Mouse (Mus musculus): ENCODE measurements at regions not wholly inside any gene's neighbourhood (a gene's known extent, or its start where the extent isn't known, plus 50 kb on each side); places are given as distances from the start of the nearest gene placed in this dataset.

DNA sequence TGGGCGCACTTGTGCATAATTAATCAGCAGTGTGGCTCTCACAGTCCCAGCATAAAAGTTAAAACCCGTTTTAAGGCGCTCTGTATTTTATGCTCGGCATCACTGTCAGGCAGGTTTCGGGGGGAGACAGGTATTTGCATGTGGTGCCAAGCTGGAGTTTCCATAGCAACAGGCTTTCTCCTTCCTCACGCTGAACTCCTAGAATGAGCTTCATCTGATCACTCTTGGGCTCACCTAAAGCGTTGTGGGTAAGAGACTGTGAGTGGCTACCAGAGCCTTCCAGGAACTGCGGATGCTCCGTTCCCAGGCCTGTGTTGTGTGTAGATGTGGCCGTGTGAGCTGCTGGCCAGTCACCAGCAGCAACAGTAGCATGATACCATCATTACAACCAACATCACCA, 161.5 kb downstream of the Ajap1 start:
- WGBS: 59% methylated on average over 10 of the region's 10 CpGs
- H3K36me3 ChIP-seq (ENCODE audit: control insufficient read depth, insufficient read depth, low read length): no peaks in the 10 kb centered on the region
- peaks cover 5% of the 10 kb centered on the region for H3K4me1 ChIP-seq (ENCODE audit: control insufficient read depth, insufficient read depth, low read depth, low read length)
- no peak overlapping the region for H3K9ac ChIP-seq (ENCODE audit: low read depth, low read length)
- no peak overlapping the region for H3K4me3 ChIP-seq (ENCODE audit: low read length)
- peak overlapping the region; percentile 26 for H3K4me2 ChIP-seq (ENCODE audit: low read length)
- no peaks in the 10 kb centered on the region for H3K27me3 ChIP-seq (replicated peaks; ENCODE audit: control insufficient read depth, insufficient read depth, low read length)
- no peaks in the 10 kb centered on the region for H3K9me3 ChIP-seq (ENCODE audit: control insufficient read depth, low read length)
- no peak overlapping the region for H3K27ac ChIP-seq (ENCODE audit: low read depth, low read length)
- peak; percentile 48; the same call in 1 of the 2 replicates for ATAC-seq

GRCm38 (mm10) chr4:153320602-153321001, 162.0 kb downstream of the Ajap1 start:
- Histone ChIP-seq H3K9me3 (ENCODE audit: control insufficient read depth, low read length) (no peaks in the 10 kb centered on the region), H3K27me3 (replicated peaks; ENCODE audit: control insufficient read depth, insufficient read depth, low read length) (no peaks in the 10 kb centered on the region), H3K9ac (ENCODE audit: low read depth, low read length) (no peak overlapping the region), H3K4me2 (ENCODE audit: low read length) (peak overlapping the region; percentile 26), H3K36me3 (ENCODE audit: control insufficient read depth, insufficient read depth, low read length) (no peaks in the 10 kb centered on the region), H3K4me1 (ENCODE audit: control insufficient read depth, insufficient read depth, low read depth, low read length) (peaks cover 5% of the 10 kb centered on the region), H3K27ac (ENCODE audit: low read depth, low read length) (0 out of 2 replicates have a peak overlapping the region, but pooled peaks have one; percentile 45), H3K4me3 (ENCODE audit: low read length) (no peak overlapping the region)
- WGBS: 48% methylated on average over 9 of the region's 9 CpGs
- ATAC-seq: peak; percentile 50; the same call in 1 of the 2 replicates

GRCm38 (mm10) chr4:153316964-153317724, 165.5 kb downstream of the Ajap1 start:
- no peak for ATAC-seq
- no peak overlapping the region for H3K9ac ChIP-seq (ENCODE audit: low read depth, low read length)
- no peak overlapping the region for H3K4me3 ChIP-seq (ENCODE audit: low read length)
- 72% methylated on average over 16 of the region's 16 CpGs for WGBS
- H3K4me1 ChIP-seq (ENCODE audit: control insufficient read depth, insufficient read depth, low read depth, low read length): peaks cover 2% of the 10 kb centered on the region; the same call in 1 of the 2 replicates
- H3K27ac ChIP-seq (ENCODE audit: low read depth, low read length): no peak overlapping the region
- no peaks in the 10 kb centered on the region; the same call in 1 of the 2 replicates for H3K27me3 ChIP-seq (replicated peaks; ENCODE audit: control insufficient read depth, insufficient read depth, low read length)
- H3K4me2 ChIP-seq (ENCODE audit: low read length): no peak overlapping the region
- no peaks in the 10 kb centered on the region for H3K9me3 ChIP-seq (ENCODE audit: control insufficient read depth, low read length)
- H3K36me3 ChIP-seq (ENCODE audit: control insufficient read depth, insufficient read depth, low read length): no peaks in the 10 kb centered on the region

- Histone ChIP-seq H3K9ac (ENCODE audit: low read depth, low read length) (no peak overlapping the region), H3K4me3 (ENCODE audit: low read length) (no peak overlapping the region), H3K27me3 (replicated peaks; ENCODE audit: control insufficient read depth, insufficient read depth, low read length) (no peaks in the 10 kb centered on the region; the same call in 1 of the 2 replicates), H3K4me2 (ENCODE audit: low read length) (no peak overlapping the region), H3K4me1 (ENCODE audit: control insufficient read depth, insufficient read depth, low read depth, low read length) (peaks cover 2% of the 10 kb centered on the region; the same call in 1 of the 2 replicates), H3K36me3 (ENCODE audit: control insufficient read depth, insufficient read depth, low read length) (no peaks in the 10 kb centered on the region), H3K27ac (ENCODE audit: low read depth, low read length) (no peak overlapping the region), H3K9me3 (ENCODE audit: control insufficient read depth, low read length) (no peaks in the 10 kb centered on the region)
- ATAC-seq: no peak
- WGBS: 77% methylated on average over 4 of the region's 4 CpGs
Measured at GRCm38 (mm10) chr4:153316519-153316918, 166.1 kb downstream of the Ajap1 start.

GRCm38 (mm10) chr4:153313961-153314360, 168.7 kb downstream of the Ajap1 start:
- Histone ChIP-seq H3K4me3 (ENCODE audit: low read length) (no peak overlapping the region), H3K4me2 (ENCODE audit: low read length) (no peak overlapping the region), H3K9ac (ENCODE audit: low read depth, low read length) (no peak overlapping the region), H3K27ac (ENCODE audit: low read depth, low read length) (no peak overlapping the region), H3K36me3 (ENCODE audit: control insufficient read depth, insufficient read depth, low read length) (no peaks in the 10 kb centered on the region), H3K27me3 (replicated peaks; ENCODE audit: control insufficient read depth, insufficient read depth, low read length) (no peaks in the 10 kb centered on the region; the same call in 1 of the 2 replicates), H3K4me1 (ENCODE audit: control insufficient read depth, insufficient read depth, low read depth, low read length) (no peaks in the 10 kb centered on the region), H3K9me3 (ENCODE audit: control insufficient read depth, low read length) (no peaks in the 10 kb centered on the region)
- no peak for ATAC-seq
- WGBS: 87% methylated on average over 12 of the region's 12 CpGs

- ATAC-seq: no peak
- no peaks in the 10 kb centered on the region for H3K9me3 ChIP-seq (ENCODE audit: control insufficient read depth, low read length)
- WGBS: 71% methylated on average over 5 of the region's 5 CpGs
- H3K4me2 ChIP-seq (ENCODE audit: low read length): no peak overlapping the region
- H3K4me3 ChIP-seq (ENCODE audit: low read length): no peak overlapping the region
- H3K27me3 ChIP-seq (replicated peaks; ENCODE audit: control insufficient read depth, insufficient read depth, low read length): no peaks in the 10 kb centered on the region; the same call in 1 of the 2 replicates
- H3K9ac ChIP-seq (ENCODE audit: low read depth, low read length): no peak overlapping the region
- no peaks in the 10 kb centered on the region for H3K4me1 ChIP-seq (ENCODE audit: control insufficient read depth, insufficient read depth, low read depth, low read length)
- no peak overlapping the region for H3K27ac ChIP-seq (ENCODE audit: low read depth, low read length)
- H3K36me3 ChIP-seq (ENCODE audit: control insufficient read depth, insufficient read depth, low read length): no peaks in the 10 kb centered on the region
Measured at GRCm38 (mm10) chr4:153311574-153311973, 171.0 kb downstream of the Ajap1 start.

DNA sequence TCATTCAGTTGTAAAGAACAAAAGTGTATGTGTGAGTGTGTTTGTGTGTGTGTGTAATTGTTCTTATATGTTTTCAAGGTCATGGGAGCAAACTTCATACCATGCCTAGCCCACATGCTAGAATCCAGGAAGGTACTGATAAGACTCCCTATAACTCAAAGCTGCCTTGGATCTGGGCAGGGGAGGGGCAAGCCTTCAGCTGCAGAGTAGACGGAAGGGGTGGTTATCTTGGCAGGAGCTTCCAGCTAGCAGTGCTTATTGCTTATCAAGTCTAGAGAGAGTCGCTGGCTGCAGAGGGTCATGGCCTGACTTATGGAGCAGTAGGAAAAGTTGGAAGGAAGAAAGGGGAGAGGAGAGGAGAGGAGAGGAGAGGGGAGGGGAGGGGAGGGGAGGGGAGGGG, 172.0 kb downstream of the Ajap1 start:
- H3K27ac ChIP-seq (ENCODE audit: low read depth, low read length): no peak overlapping the region
- no peaks in the 10 kb centered on the region for H3K9me3 ChIP-seq (ENCODE audit: control insufficient read depth, low read length)
- H3K4me3 ChIP-seq (ENCODE audit: low read length): no peak overlapping the region
- H3K9ac ChIP-seq (ENCODE audit: low read depth, low read length): no peak overlapping the region
- ATAC-seq: no peak
- no peaks in the 10 kb centered on the region for H3K36me3 ChIP-seq (ENCODE audit: control insufficient read depth, insufficient read depth, low read length)
- WGBS: 63% methylated on average over 2 of the region's 2 CpGs
- no peak overlapping the region for H3K4me2 ChIP-seq (ENCODE audit: low read length)
- no peaks in the 10 kb centered on the region for H3K4me1 ChIP-seq (ENCODE audit: control insufficient read depth, insufficient read depth, low read depth, low read length)
- no peaks in the 10 kb centered on the region; the same call in 1 of the 2 replicates for H3K27me3 ChIP-seq (replicated peaks; ENCODE audit: control insufficient read depth, insufficient read depth, low read length)

GRCm38 (mm10) chr4:153303521-153303920, 179.1 kb downstream of the Ajap1 start:
- Histone ChIP-seq H3K27me3 (replicated peaks; ENCODE audit: control insufficient read depth, insufficient read depth, low read length) (no peaks in the 10 kb centered on the region), H3K4me2 (ENCODE audit: low read length) (no peak overlapping the region), H3K4me1 (ENCODE audit: control insufficient read depth, insufficient read depth, low read depth, low read length) (no peaks in the 10 kb centered on the region), H3K36me3 (ENCODE audit: control insufficient read depth, insufficient read depth, low read length) (no peaks in the 10 kb centered on the region), H3K27ac (ENCODE audit: low read depth, low read length) (no peak overlapping the region), H3K4me3 (ENCODE audit: low read length) (no peak overlapping the region), H3K9ac (ENCODE audit: low read depth, low read length) (no peak overlapping the region), H3K9me3 (ENCODE audit: control insufficient read depth, low read length) (no peaks in the 10 kb centered on the region)
- no peak for ATAC-seq
- WGBS: 49% methylated on average over 5 of the region's 5 CpGs

DNA sequence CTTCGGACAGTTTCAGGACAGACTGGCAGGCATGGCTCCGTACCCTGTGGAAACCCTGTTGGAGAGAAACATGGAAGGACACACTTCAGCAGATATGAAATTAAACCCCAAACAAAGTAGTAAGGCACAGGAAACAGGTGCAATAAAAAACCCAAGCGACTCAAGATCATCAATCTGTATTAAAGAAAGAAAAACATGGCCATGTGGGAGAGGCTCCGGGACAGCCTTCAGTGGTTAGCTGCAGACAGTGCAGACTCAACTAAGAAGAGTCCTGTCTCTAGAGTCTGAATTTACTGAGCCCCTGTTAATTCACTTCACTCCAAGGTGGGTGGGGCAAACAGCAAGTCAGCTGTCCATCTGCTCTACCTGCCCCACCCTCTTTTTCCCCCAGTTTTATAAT, 179.8 kb downstream of the Ajap1 start:
- no peak overlapping the region for H3K27ac ChIP-seq (ENCODE audit: low read depth, low read length)
- no peak overlapping the region for H3K4me2 ChIP-seq (ENCODE audit: low read length)
- H3K4me1 ChIP-seq (ENCODE audit: control insufficient read depth, insufficient read depth, low read depth, low read length): no peaks in the 10 kb centered on the region
- H3K4me3 ChIP-seq (ENCODE audit: low read length): no peak overlapping the region
- H3K9me3 ChIP-seq (ENCODE audit: control insufficient read depth, low read length): no peaks in the 10 kb centered on the region
- 83% methylated on average over 4 of the region's 4 CpGs for WGBS
- H3K27me3 ChIP-seq (replicated peaks; ENCODE audit: control insufficient read depth, insufficient read depth, low read length): no peaks in the 10 kb centered on the region
- no peaks in the 10 kb centered on the region for H3K36me3 ChIP-seq (ENCODE audit: control insufficient read depth, insufficient read depth, low read length)
- no peak overlapping the region for H3K9ac ChIP-seq (ENCODE audit: low read depth, low read length)
- no peak for ATAC-seq

All from hindbrain, embryonic 16.5 days (tissue).